Mouse (Mus musculus): ENCODE data around the gene Vmn2r60.
"Not testable (repeated sequence)": the region's sequence is repeated elsewhere in the genome, so short reads cannot be mapped to it uniquely, and the experiment has no call there.

The Vmn2r60 gene

GRCm38 (mm10) chr7:42107470-42107869, at the start of gene Vmn2r60:
Gene Vmn2r60, plus strand, starts transcription at chr7:42107770.
- no peak for DNase-seq

- DNase-seq = no peak
Measured at GRCm38 (mm10) chr7:42058923-42059322, 48.6 kb upstream of the Vmn2r60 start, which contains the start of gene Vmn2r59. Gene Vmn2r59, minus strand, starts transcription at chr7:42059023.

- not testable (repeated sequence) for DNase-seq
Measured at GRCm38 (mm10) chr7:42107061-42107460, 509 bp upstream of the Vmn2r60 start.
